Mouse (Mus musculus) heart, embryonic 10.5 days (tissue): ENCODE measurements around the gene Sfta2. TPM values are rescaled to one million over a fixed set of nuclear protein-coding genes. Genes with fewer than 3 reads are reported as not detected.

ENCODE experiments used
- DNase-seq: peaks from one replicate; pipeline ENCODE4 v3.0.0-alpha.2; 2017; ENCODE audit warnings: low spot score
- H3K27ac ChIP-seq: fragments of 300-500 bp; sonication (generic); 2 replicates; pipeline ENCODE4 v1.5.1; 2016; ENCODE audit warnings: mild to moderate bottlenecking
- H3K27me3 ChIP-seq: fragments of 300-500 bp; sonication (generic); 2 replicates; pipeline ENCODE4 v1.6.1; 2016; ENCODE audit warnings: mild to moderate bottlenecking; ENCODE audit not compliant: poor library complexity, insufficient read depth, severe bottlenecking
- H3K36me3 ChIP-seq: fragments of 300-500 bp; sonication (generic); 2 replicates; pipeline ENCODE4 v1.6.1; 2016; ENCODE audit warnings: mild to moderate bottlenecking, moderate library complexity
- H3K4me1 ChIP-seq: fragments of 300-500 bp; sonication (generic); 2 replicates; pipeline ENCODE4 v1.6.1; 2016; ENCODE audit warnings: mild to moderate bottlenecking
- H3K4me3 ChIP-seq: fragments of 300-500 bp; sonication (generic); 2 replicates; pipeline ENCODE4 v1.5.1; 2016; ENCODE audit warnings: mild to moderate bottlenecking, moderate library complexity
- H3K9me3 ChIP-seq: fragments of 300-500 bp; sonication (generic); 2 replicates; pipeline ENCODE4 v1.6.1; 2016; ENCODE audit warnings: mild to moderate bottlenecking, moderate library complexity
- WGBS: fragments of 180-500 bp; shearing (Covaris S2); methylation state at CpG from one replicate; pipeline ENCODE4 v1.1.7; 2016; 5-methylcytosine and 5-hydroxymethylcytosine counted together
- polyA plus RNA-seq: library from polyadenylated mRNA; unstranded; fragments of >200 nt; fragmentation: Nextera tagmentation; extraction: Ambion mirVana; gene quantifications from 2 replicates; pipeline ENCODE4 v1.2.1, GENCODE M21; 2016

The Sfta2 gene
- polyA plus RNA-seq, 1 experiment from 2014 or later = not detected

GRCm38 (mm10) chr17:35601736-35602354 is 496 bp downstream of the Sfta2 start:
- Histone ChIP-seq H3K27ac (no peak overlapping the region), H3K27me3 (0 out of 2 replicates have a peak, but pooled peaks cover 4% of the 10 kb centered on the region), H3K4me3 (no peak overlapping the region), H3K36me3 (no peaks in the 10 kb centered on the region), H3K4me1 (no peaks in the 10 kb centered on the region), H3K9me3 (no peaks in the 10 kb centered on the region)
- no peak for DNase-seq
- 47% methylated on average over 8 of the region's 8 CpGs for WGBS

DNA sequence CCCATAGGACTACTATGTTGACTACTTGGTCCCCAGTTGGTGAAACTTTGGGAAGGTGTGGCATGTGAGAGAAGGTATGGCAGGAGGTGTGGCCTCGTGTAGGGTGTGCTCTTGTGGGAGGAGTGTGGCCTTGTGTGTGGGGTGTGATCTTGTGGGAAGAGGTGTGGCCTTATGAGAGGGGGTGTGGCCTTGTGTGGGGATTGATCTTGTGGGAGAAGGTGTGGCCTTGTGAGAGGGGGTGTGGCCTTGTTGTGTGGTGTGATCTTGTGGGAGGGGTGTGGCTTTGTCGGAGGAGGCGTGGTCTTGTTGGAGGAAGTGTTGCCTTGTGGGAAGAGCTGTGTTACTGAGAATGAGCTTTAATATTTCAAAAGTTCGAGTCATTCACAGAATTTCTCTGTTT is 15.8 kb downstream of the Sfta2 start:
- Histone ChIP-seq H3K9me3 (no peaks in the 10 kb centered on the region), H3K36me3 (no peaks in the 10 kb centered on the region), H3K27me3 (no peaks in the 10 kb centered on the region), H3K4me3 (no peak overlapping the region), H3K4me1 (no peaks in the 10 kb centered on the region), H3K27ac (no peak overlapping the region)
- DNase-seq = no peak
- WGBS = 63% methylated on average over 4 of the region's 4 CpGs

DNA sequence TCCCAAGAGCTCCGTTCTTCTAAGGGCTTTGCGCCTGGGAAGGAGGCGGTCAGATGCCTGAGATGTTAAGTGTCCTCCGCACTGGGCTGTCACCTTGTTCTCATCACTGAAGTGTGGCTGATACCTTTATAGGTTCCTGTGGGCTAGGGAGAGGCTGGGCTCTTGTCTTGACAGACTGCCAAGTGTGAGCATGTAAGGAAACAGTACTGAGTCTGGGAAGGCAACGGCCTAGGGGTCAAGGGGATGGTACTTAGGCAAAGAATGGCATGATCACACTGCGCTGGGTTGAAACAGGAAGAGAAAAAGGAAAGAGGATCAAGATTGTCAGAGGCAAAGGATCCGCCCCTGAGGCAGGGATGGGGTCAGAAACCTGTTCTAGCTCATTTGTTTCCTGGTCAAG is 25.2 kb downstream of the Sfta2 start, which contains the start of gene Gm9573:
TSS of gene Gm9573 (minus strand) at position 101 of the 400 bp plus-strand sequence.
- no peak for DNase-seq
- WGBS = 70% methylated on average over 7 of the region's 7 CpGs

DNA sequence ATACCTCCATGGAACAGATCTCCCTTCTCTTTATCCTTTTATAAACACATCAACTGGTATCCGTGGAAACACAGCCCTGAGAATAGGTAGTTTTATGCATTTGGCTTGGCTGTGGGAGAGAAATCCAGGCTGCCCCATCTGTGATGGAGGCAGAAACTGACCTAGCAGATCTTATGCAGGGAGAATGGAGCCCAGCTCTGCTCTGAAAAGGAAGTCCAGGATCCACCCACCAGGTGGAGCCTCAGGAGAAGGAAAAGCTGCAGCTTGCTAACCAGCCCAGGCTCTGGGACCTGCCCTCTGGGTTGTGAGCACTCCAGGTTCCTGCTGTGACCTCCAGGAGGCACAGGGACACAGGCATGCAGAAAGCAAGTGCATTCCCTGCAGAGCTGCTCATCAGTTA is 32.6 kb downstream of the Sfta2 start:
- H3K27ac ChIP-seq = no peak overlapping the region
- no peak for DNase-seq
- no peaks in the 10 kb centered on the region for H3K9me3 ChIP-seq
- H3K36me3 ChIP-seq = no peaks in the 10 kb centered on the region
- WGBS = 20% methylated on average over 1 of the region's 1 CpGs
- H3K27me3 ChIP-seq = peaks cover 17% of the 10 kb centered on the region; the same call in 1 of the 2 replicates
- peaks cover 19% of the 10 kb centered on the region for H3K4me1 ChIP-seq
- no peak overlapping the region for H3K4me3 ChIP-seq

More for the DNA sequence above, 25.2 kb downstream of the Sfta2 start, which contains the start of gene Gm9573:
- Histone ChIP-seq H3K9me3 (no peaks in the 10 kb centered on the region), H3K36me3 (no peaks in the 10 kb centered on the region), H3K4me3 (no peak within 1 kb of the TSS), H3K27ac (no peak within 1 kb of the TSS), H3K4me1 (peaks cover 3% of the 10 kb centered on the region; the same call in 1 of the 2 replicates), H3K27me3 (no peaks in the 10 kb centered on the region)

GRCm38 (mm10) chr17:35635202-35635601 is 33.9 kb downstream of the Sfta2 start:
- Histone ChIP-seq H3K27ac (no peak overlapping the region), H3K4me1 (peaks cover 24% of the 10 kb centered on the region), H3K4me3 (no peak overlapping the region), H3K27me3 (peaks cover 17% of the 10 kb centered on the region; the same call in 1 of the 2 replicates), H3K9me3 (no peaks in the 10 kb centered on the region), H3K36me3 (no peaks in the 10 kb centered on the region)
- 66% methylated on average over 3 of the region's 3 CpGs for WGBS
- no peak for DNase-seq

DNA sequence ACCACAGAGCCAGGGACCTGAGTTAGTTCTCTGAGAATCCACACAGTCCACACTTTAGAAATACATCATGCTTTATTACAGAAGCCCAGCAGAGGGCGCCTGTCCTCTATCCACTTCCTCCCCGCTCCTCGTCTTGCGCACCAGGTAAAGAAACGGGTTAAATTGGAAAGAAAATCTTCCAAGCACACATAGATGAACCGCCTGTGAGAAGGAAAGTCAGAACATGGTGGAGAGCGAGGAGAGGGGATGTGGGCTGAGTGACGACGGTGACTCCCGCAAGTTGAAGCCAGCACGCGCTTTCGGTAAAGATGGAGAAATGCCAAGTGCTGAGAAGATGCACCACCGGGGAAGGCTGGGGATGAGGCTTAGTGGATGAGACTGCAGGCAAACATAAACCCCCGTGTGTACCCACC is 34.4 kb downstream of the Sfta2 start:
- H3K27ac ChIP-seq = no peak overlapping the region
- peaks cover 24% of the 10 kb centered on the region for H3K4me1 ChIP-seq
- H3K9me3 ChIP-seq = no peaks in the 10 kb centered on the region
- peaks cover 17% of the 10 kb centered on the region; the same call in 1 of the 2 replicates for H3K27me3 ChIP-seq
- peak overlapping the region; percentile 52 for H3K4me3 ChIP-seq
- no peaks in the 10 kb centered on the region for H3K36me3 ChIP-seq
- DNase-seq = no peak
- 2% methylated on average over 15 of the region's 15 CpGs for WGBS

- H3K27me3 ChIP-seq = peaks cover 19% of the 10 kb centered on the region; the same call in 1 of the 2 replicates
- no peaks in the 10 kb centered on the region for H3K36me3 ChIP-seq
- 35% methylated on average over 5 of the region's 5 CpGs for WGBS
- no peak for DNase-seq
- H3K27ac ChIP-seq = no peak overlapping the region
- peaks cover 24% of the 10 kb centered on the region for H3K4me1 ChIP-seq
- H3K4me3 ChIP-seq = no peak overlapping the region; the same call in 1 of the 2 replicates
- H3K9me3 ChIP-seq = no peaks in the 10 kb centered on the region
Observed at GRCm38 (mm10) chr17:35636363-35636762, 35.0 kb downstream of the Sfta2 start.

DNA sequence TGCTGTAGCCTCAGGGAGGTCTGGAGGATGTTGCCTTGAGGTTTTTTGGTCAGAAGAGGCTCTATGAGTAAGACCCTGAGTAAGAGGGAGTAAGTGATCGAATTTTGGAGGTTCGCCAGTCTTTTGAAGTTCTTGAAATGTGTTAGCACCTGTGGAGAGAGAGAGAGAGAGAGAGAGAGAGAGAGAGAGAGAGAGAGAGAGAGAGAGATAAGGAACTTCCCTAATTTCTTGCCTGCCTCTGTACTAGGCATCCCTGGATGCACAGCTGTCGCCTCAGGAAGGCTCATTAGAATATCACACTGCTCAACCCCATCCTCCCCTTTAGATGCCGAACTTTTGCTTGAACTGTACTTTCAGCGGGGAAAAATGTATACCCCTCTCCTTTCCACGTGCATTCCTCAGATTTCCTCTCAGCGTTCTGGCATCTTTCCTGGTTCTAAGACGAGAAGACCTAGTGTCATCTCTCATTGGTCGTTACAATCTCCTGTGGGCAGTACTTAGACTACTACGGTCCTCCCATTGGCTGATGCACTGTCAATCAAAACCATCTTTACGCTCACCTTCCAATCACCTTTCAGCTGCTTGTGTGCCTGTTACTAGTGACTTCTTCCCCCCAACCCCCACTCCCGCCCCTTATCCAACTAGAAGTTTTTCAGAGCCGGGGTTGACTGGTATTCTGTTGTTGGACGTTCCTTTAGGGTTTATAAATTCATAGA is 37.3 kb downstream of the Sfta2 start:
- H3K36me3 ChIP-seq = no peaks in the 10 kb centered on the region
- H3K4me3 ChIP-seq = peak overlapping the region; percentile 44
- WGBS = 14% methylated on average over 14 of the region's 14 CpGs
- peaks cover 24% of the 10 kb centered on the region for H3K4me1 ChIP-seq
- H3K9me3 ChIP-seq = no peaks in the 10 kb centered on the region
- peaks cover 40% of the 10 kb centered on the region; the same call in 1 of the 2 replicates for H3K27me3 ChIP-seq
- H3K27ac ChIP-seq = peak overlapping the region; percentile 53
- peak; percentile 93 for DNase-seq

GRCm38 (mm10) chr17:35639352-35639751 is 38.0 kb downstream of the Sfta2 start:
- H3K4me1 ChIP-seq = peaks cover 18% of the 10 kb centered on the region
- peak overlapping the region; percentile 53 for H3K27ac ChIP-seq
- H3K9me3 ChIP-seq = no peaks in the 10 kb centered on the region
- peak overlapping the region; percentile 44 for H3K4me3 ChIP-seq
- peaks cover 46% of the 10 kb centered on the region; the same call in 1 of the 2 replicates for H3K27me3 ChIP-seq
- 42% methylated on average over 6 of the region's 6 CpGs for WGBS
- no peaks in the 10 kb centered on the region for H3K36me3 ChIP-seq
- DNase-seq = no peak

DNA sequence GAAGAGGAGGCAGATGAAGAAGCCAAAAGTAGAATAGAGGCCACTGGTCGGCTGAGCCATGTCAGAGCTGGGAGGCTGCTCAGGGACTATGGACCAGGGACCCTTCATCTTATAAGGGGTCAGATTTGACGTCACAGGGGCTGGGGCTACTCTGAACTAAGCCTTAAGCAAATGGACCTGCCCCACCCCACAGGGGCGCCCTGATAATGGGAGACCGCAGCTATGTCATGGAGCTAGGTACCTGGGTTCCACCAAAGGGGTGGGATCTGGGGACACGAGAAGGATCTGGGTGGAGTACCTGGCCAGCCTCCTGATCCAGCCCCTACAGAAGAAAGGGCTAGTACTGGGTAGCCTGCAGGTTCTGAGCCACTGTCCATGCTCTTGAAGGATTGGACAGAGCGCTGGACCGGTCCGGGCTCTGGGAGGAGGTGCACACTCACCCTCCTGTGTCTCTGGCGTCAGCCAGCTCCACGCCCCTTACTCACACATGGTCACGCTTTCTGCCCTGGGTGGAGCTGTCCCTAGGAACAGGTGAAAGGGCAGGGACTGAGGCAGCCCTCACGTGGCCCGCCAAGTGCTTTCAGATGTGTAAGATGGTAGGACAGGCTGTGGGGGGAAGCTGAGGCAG is 42.4 kb downstream of the Sfta2 start, which contains the start of gene Mucl3:
TSS of gene Mucl3 (minus strand) at position 87 of the 628 bp plus-strand sequence.
- peaks cover 6% of the 10 kb centered on the region for H3K4me1 ChIP-seq
- DNase-seq = no peak
- H3K4me3 ChIP-seq = no peak within 1 kb of the TSS
- peaks cover 29% of the 10 kb centered on the region; the same call in 1 of the 2 replicates for H3K27me3 ChIP-seq
- H3K27ac ChIP-seq = no peak within 1 kb of the TSS
- no peaks in the 10 kb centered on the region for H3K9me3 ChIP-seq
- H3K36me3 ChIP-seq = no peaks in the 10 kb centered on the region
- 67% methylated on average over 13 of the region's 13 CpGs for WGBS

GRCm38 (mm10) chr17:35649429-35649828 is 48.1 kb downstream of the Sfta2 start:
- H3K36me3 ChIP-seq = no peaks in the 10 kb centered on the region
- no peak overlapping the region for H3K4me3 ChIP-seq
- WGBS = 56% methylated on average over 2 of the region's 2 CpGs
- H3K4me1 ChIP-seq = no peaks in the 10 kb centered on the region
- DNase-seq = no peak
- no peaks in the 10 kb centered on the region for H3K9me3 ChIP-seq
- H3K27ac ChIP-seq = no peak overlapping the region
- peaks cover 5% of the 10 kb centered on the region for H3K27me3 ChIP-seq

DNA sequence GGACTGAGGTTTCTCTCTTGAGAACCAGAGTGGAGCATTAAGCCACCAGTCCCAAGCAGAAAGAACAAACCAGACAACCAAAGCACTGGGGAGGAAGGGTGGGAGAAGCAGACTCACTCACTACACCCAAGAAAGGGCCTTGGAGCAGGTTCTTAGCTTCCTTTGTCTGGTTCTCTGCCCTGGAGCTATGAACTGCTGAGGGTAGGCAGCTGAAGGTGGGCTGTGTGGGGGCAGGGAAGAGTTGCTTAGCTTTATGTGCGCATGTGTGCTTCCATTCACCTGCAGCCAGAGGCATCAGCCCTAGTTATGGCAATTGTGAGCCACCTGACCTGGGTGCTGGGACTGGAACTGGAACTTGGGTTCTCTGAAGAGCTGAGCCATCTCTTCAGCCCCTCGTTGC is 51.7 kb downstream of the Sfta2 start:
- Histone ChIP-seq H3K27me3 (peaks cover 5% of the 10 kb centered on the region), H3K9me3 (no peaks in the 10 kb centered on the region), H3K27ac (no peak overlapping the region), H3K36me3 (peaks cover 34% of the 10 kb centered on the region), H3K4me1 (no peaks in the 10 kb centered on the region), H3K4me3 (no peak overlapping the region)
- DNase-seq = no peak
- 79% methylated on average over 2 of the region's 2 CpGs for WGBS
